Mouse (Mus musculus) CH12.LX (cell line): Measurements from ENCODE around the gene Rapgef4.

Experiments
- CTCF ChIP-seq, 2 experiments: IDR thresholded peaks in 1 of 2; conservative IDR thresholded peaks in 1 of 2; 2 replicates each; pipeline ENCODE4 v1.5.1; 2011 to 2012; ENCODE audit warnings: low read depth in 2 of 2, low read length in 2 of 2, improper control_type of control experiment in 1 of 2, inconsistent platforms in 1 of 2, mild to moderate bottlenecking in 1 of 2, moderate library complexity in 1 of 2
- EP300 ChIP-seq: IDR thresholded peaks from 2 replicates; pipeline ENCODE4 v1.6.1; 2011; ENCODE audit warnings: low read length, improper control_type of control experiment
- JUND ChIP-seq: conservative IDR thresholded peaks from 2 replicates; pipeline ENCODE4 v1.6.1; 2011; ENCODE audit warnings: low read depth, low read length, improper control_type of control experiment
- POLR2A ChIP-seq: IDR thresholded peaks from 2 replicates; pipeline ENCODE4 v1.6.1; 2011; ENCODE audit warnings: low read depth, mild to moderate bottlenecking, improper control_type of control experiment, low read length
- RCOR1 ChIP-seq: conservative IDR thresholded peaks from 2 replicates; pipeline ENCODE4 v1.6.1; 2012; ENCODE audit warnings: low read depth, mild to moderate bottlenecking, inconsistent platforms, low read length, improper control_type of control experiment
- SIN3A ChIP-seq: IDR thresholded peaks from 2 replicates; pipeline ENCODE4 v1.6.1; 2012; ENCODE audit warnings: low read length, improper control_type of control experiment, inconsistent platforms
- UBTF ChIP-seq: IDR thresholded peaks from 2 replicates; pipeline ENCODE4 v1.6.1; 2012; ENCODE audit warnings: low read depth, mild to moderate bottlenecking, inconsistent platforms, low read length, improper control_type of control experiment, moderate library complexity
- USF2 ChIP-seq: conservative IDR thresholded peaks from 2 replicates; pipeline ENCODE4 v1.6.1; 2011; ENCODE audit warnings: low read depth, low read length, improper control_type of control experiment
- ZKSCAN1 ChIP-seq: IDR thresholded peaks from 2 replicates; pipeline ENCODE4 v1.6.1; 2012; ENCODE audit warnings: low read depth, inconsistent platforms, low read length, improper control_type of control experiment, borderline replicate concordance
- ZMIZ1 ChIP-seq: IDR thresholded peaks from 2 replicates; pipeline ENCODE4 v1.6.1; 2012; ENCODE audit warnings: low read depth, mild to moderate bottlenecking, inconsistent platforms, low read length, improper control_type of control experiment

- no peak for TF ChIP-seq JUND
- TF ChIP-seq CTCF (conservative IDR thresholded peaks at IDR 0.05 in 1 of 2, IDR thresholded peaks at IDR 0.05 in 1 of 2; ENCODE audit: low read depth in 2 of 2, low read length in 2 of 2) = no peak
- TF ChIP-seq ZMIZ1 = no peak
- no peak for TF ChIP-seq ZKSCAN1
- no peak for TF ChIP-seq EP300
- no peak for TF ChIP-seq SIN3A
- no peak for TF ChIP-seq UBTF
- no peak for TF ChIP-seq USF2
- TF ChIP-seq POLR2A = no peak
- TF ChIP-seq RCOR1 = no peak
These were observed 245.0 kb downstream of the Rapgef4 start for GRCm38 (mm10) chr2:72226006-72226405.
